ENCODE assay signal across 8 mouse cellular contexts in genomic region chr7:137309071-137310066, GRCm38 (mm10). TPM values are rescaled to one million over a fixed set of nuclear protein-coding genes. Genes with fewer than 3 reads are reported as not detected.
A peak's percentile ranks its signal among the peaks of the same experiment; 100 is the strongest.
DNase-seq lines count a peak whose midpoint lies in the region; ATAC-seq and TF ChIP-seq lines count a peak whose summit lies in the region.

No protein-coding gene starts in this region.

- H3K36me3 ChIP-seq in ES-E14 (ENCODE audit: control insufficient read depth, insufficient read depth, low read length, poor library complexity, severe bottlenecking), result no peaks in the 10 kb centered on the region
- no peaks in the 10 kb centered on the region for H3K36me3 ChIP-seq in intestine, postnatal 0 days (ENCODE audit: control insufficient read depth, insufficient read depth)
- no peaks in the 10 kb centered on the region for H3K36me3 ChIP-seq in neural tube, embryonic 15.5 days

- WGBS in intestine, postnatal 0 days, result 5% methylated on average over 86 of the region's 93 CpGs
- 2% methylated on average over 92 of the region's 93 CpGs for WGBS in neural tube, embryonic 15.5 days

- DNase-seq in 3T3-L1 (ENCODE audit: low read depth, low spot score), result peak; percentile 58
- no peak for DNase-seq in ES-E14 (ENCODE audit: low read depth, low spot score)
- peak; percentile 55 for DNase-seq in gastrocnemius, postnatal 14 days
- no peak for DNase-seq in thymus, adult 18-20 months
- no peak for DNase-seq in frontal cortex, postnatal 10 days (ENCODE audit: low spot score in 2 of 2)

- in situ Hi-C loops in ES-E14 (cut with MboI; ENCODE audit: low sequenced_read_pairs in 2 of 2, unreplicated experiment in 2 of 2), result loop anchor here in 1 of 2 experiments (10.0 to 25.0 kb wide), 2 partner anchors 715 to 822 kb away; no protein-coding TSS in a partner anchor

- H3K9ac ChIP-seq in ES-E14 (ENCODE audit: insufficient read depth, low read depth, low read length, poor library complexity, severe bottlenecking), result peak overlapping the region; percentile 21; the same call in 1 of the 2 replicates
- H3K9ac ChIP-seq in intestine, postnatal 0 days (ENCODE audit: low read depth, low read length), result peak overlapping the region; percentile 22; the same call in 1 of the 2 replicates
- peak overlapping the region; percentile 71 for H3K9ac ChIP-seq in neural tube, embryonic 15.5 days (replicated peaks)

- TF ChIP-seq CTCF in intestine, postnatal 0 days (IDR thresholded peaks at IDR 0.05; ENCODE audit: low read depth), result no peak

- H3K27ac ChIP-seq in ES-E14 (ENCODE audit: insufficient read depth, low read depth, low read length, poor library complexity, severe bottlenecking), result no peak overlapping the region
- no peak overlapping the region for H3K27ac ChIP-seq in intestine, postnatal 0 days (ENCODE audit: low read depth, low read length)
- peak overlapping the region; percentile 96 for H3K27ac ChIP-seq in neural tube, embryonic 15.5 days (replicated peaks)

- H3K9me3 ChIP-seq in ES-E14 (ENCODE audit: control insufficient read depth, insufficient read depth, low read depth, low read length), result no peaks in the 10 kb centered on the region
- H3K9me3 ChIP-seq in intestine, postnatal 0 days (ENCODE audit: control insufficient read depth), result no peaks in the 10 kb centered on the region
- no peaks in the 10 kb centered on the region for H3K9me3 ChIP-seq in neural tube, embryonic 15.5 days (replicated peaks)

- intact Hi-C loops in gastrocnemius, postnatal 14 days (cut with DNase I; ENCODE audit: low total_unique reads), result no loop called here

- peak overlapping the region; percentile 10 to 55; a peak in 3 of 4 replicates for H3K4me3 ChIP-seq in ES-E14 (ENCODE audit: insufficient read depth in 1 of 2, low read depth in 1 of 2, low read length in 2 of 2, poor library complexity in 1 of 2, severe bottlenecking in 1 of 2)
- peak overlapping the region; percentile 65 for H3K4me3 ChIP-seq in intestine, postnatal 0 days (ENCODE audit: low read depth, low read length)
- H3K4me3 ChIP-seq in neural tube, embryonic 15.5 days (replicated peaks), result peak overlapping the region; percentile 65

- peak overlapping the region; percentile 64 for H3K4me2 ChIP-seq in intestine, postnatal 0 days (replicated peaks; ENCODE audit: low read depth)
- peak overlapping the region; percentile 75 for H3K4me2 ChIP-seq in neural tube, embryonic 15.5 days

- peaks cover 92% of the 10 kb centered on the region for H3K27me3 ChIP-seq in intestine, postnatal 0 days (replicated peaks; ENCODE audit: control insufficient read depth, insufficient read depth, low read length)
- no peaks in the 10 kb centered on the region; the same call in none of the 2 replicates for H3K27me3 ChIP-seq in neural tube, embryonic 15.5 days (replicated peaks)

- peaks cover 0 to 2% of the 10 kb centered on the region in 2 experiments; a peak in 1 of 4 replicates for H3K4me1 ChIP-seq in ES-E14 (ENCODE audit: control insufficient read depth in 2 of 2, insufficient read depth in 2 of 2, low read length in 2 of 2, poor library complexity in 1 of 2)
- H3K4me1 ChIP-seq in intestine, postnatal 0 days (replicated peaks; ENCODE audit: control insufficient read depth, insufficient read depth, low read length), result 0 out of 2 replicates have a peak, but pooled peaks cover 5% of the 10 kb centered on the region
- H3K4me1 ChIP-seq in neural tube, embryonic 15.5 days, result peaks cover 24% of the 10 kb centered on the region

- ATAC-seq in intestine, postnatal 0 days, result no peak
- ATAC-seq in neural tube, embryonic 15.5 days (ENCODE audit: low FRiP score), result no peak
- ATAC-seq in CD4-positive, CD25-positive, alpha-beta regulatory T cell, adult 4 months, result no peak

TF ChIP-seq in ES-E14, 5 proteins besides CTCF, POLR2A, EP300 and RAD21:
- TF ChIP-seq CHD2 (IDR thresholded peaks at IDR 0.05; ENCODE audit: low read depth, low read length) (no peak), ZC3H11A (IDR thresholded peaks at IDR 0.05; ENCODE audit: borderline replicate concordance, low read depth, low read length) (no peak)

RNA-seq across cellular contexts. Expression of gene Ebf3, which starts 4.9 kb away (rescaled TPM):
- total RNA-seq in ES-E14 (2012; rRNA removed), result 0.16 and 0.22 TPM in 2 replicates
- total RNA-seq in gastrocnemius, postnatal 14 days (2021), result 10 to 100 TPM in 1 of 2 experiments, 1 to 10 TPM in 1; 9.6 to 12.4 TPM
- polyA plus RNA-seq in intestine, postnatal 0 days (2015; fragmentation: Nextera tagmentation; extraction: Ambion mirVana), result 0.31 and 0.41 TPM in 2 replicates
- 16.6 and 22.4 TPM in 2 replicates for polyA plus RNA-seq in neural tube, embryonic 15.5 days (2015; fragmentation: Nextera tagmentation; extraction: Ambion mirVana)
- polyA plus RNA-seq in CD4-positive, CD25-positive, alpha-beta regulatory T cell, adult 4 months (2017; shearing (Covaris generic)), result not detected

Comparison
In these comparisons a context has a peak if more than half of its experiments do, and no peak if none do; other contexts are left out.
1. DNase-seq: peak in 3T3-L1 (single experiment) and gastrocnemius, postnatal 14 days (single experiment); none in ES-E14 (single experiment), thymus, adult 18-20 months (0 of 2) and frontal cortex, postnatal 10 days (0 of 2).
2. H3K9ac ChIP-seq: peak in every context shown above with its lines; median percentile 71 in neural tube, embryonic 15.5 days; 22 in intestine, postnatal 0 days; 21 in ES-E14.
3. RNA of gene Ebf3, which starts 4.9 kb away (polyA plus RNA-seq): 16.6 to 22.4 TPM in neural tube, embryonic 15.5 days; 0.31 to 0.41 TPM in intestine, postnatal 0 days and not detected in CD4-positive, CD25-positive, alpha-beta regulatory T cell, adult 4 months; every median in the first group is over 10 times any median in the second.
4. Peak in every context shown above with its lines, with median percentiles within 50 percentile points of each other: H3K4me3 ChIP-seq.